ENCODE assay signal across 10 mouse cellular contexts in genomic region chr4:84836979-84837378, GRCm38 (mm10). TPM values are rescaled to one million over a fixed set of nuclear protein-coding genes. Genes with fewer than 3 reads are reported as not detected.
A peak's percentile ranks its signal among the peaks of the same experiment; 100 is the strongest.
DNase-seq lines count a peak whose midpoint lies in the region; ATAC-seq lines count a peak whose summit lies in the region.
"Had no signal": no experiment of that assay in that cellular context is flagged by ENCODE, and none has a peak within 500 bp of the region (broad histone marks: within the 10 kb centered on the region; RNA-seq: fewer than 3 reads in every experiment).

No protein-coding gene starts in this region.

- H3K9ac ChIP-seq in neural tube, embryonic 11.5 days (ENCODE audit: low read length), result no peak overlapping the region
- H3K9ac ChIP-seq in intestine, embryonic 15.5 days, result no peak overlapping the region
- H3K9ac ChIP-seq: hindbrain, embryonic 15.5 days; neural tube, embryonic 13.5 days had no signal

- H3K4me1 ChIP-seq in neural tube, embryonic 11.5 days (ENCODE audit: control insufficient read depth, insufficient read depth, low read length), result no peaks in the 10 kb centered on the region
- H3K4me1 ChIP-seq in intestine, embryonic 15.5 days (replicated peaks), result no peaks in the 10 kb centered on the region
- H3K4me1 ChIP-seq: hindbrain, embryonic 15.5 days had no signal

- no peaks in the 10 kb centered on the region for H3K27me3 ChIP-seq in neural tube, embryonic 11.5 days (ENCODE audit: control insufficient read depth, insufficient read depth, low read length)
- H3K27me3 ChIP-seq in intestine, embryonic 15.5 days (replicated peaks), result no peaks in the 10 kb centered on the region
- H3K27me3 ChIP-seq: hindbrain, embryonic 15.5 days; neural tube, embryonic 13.5 days had no signal

- no peak overlapping the region for H3K4me2 ChIP-seq in neural tube, embryonic 11.5 days (ENCODE audit: low read depth)
- H3K4me2 ChIP-seq in intestine, embryonic 15.5 days (replicated peaks), result no peak overlapping the region
- H3K4me2 ChIP-seq: hindbrain, embryonic 15.5 days; neural tube, embryonic 13.5 days had no signal

- H3K27ac ChIP-seq in neural tube, embryonic 11.5 days (ENCODE audit: low read depth, low read length), result no peak overlapping the region
- H3K27ac ChIP-seq in intestine, embryonic 15.5 days, result no peak overlapping the region
- H3K27ac ChIP-seq: hindbrain, embryonic 15.5 days; neural tube, embryonic 13.5 days had no signal

- 44% methylated on average over 5 of the region's 5 CpGs for WGBS in neural tube, embryonic 11.5 days
- WGBS in intestine, embryonic 15.5 days, result 42% methylated on average over 5 of the region's 5 CpGs

- H3K4me3 ChIP-seq in neural tube, embryonic 11.5 days (ENCODE audit: low read depth, low read length), result no peak overlapping the region
- H3K4me3 ChIP-seq in intestine, embryonic 15.5 days (replicated peaks), result no peak overlapping the region
- H3K4me3 ChIP-seq: hindbrain, embryonic 15.5 days; neural tube, embryonic 13.5 days had no signal

- ATAC-seq in neural tube, embryonic 11.5 days (ENCODE audit: insufficient read depth, low FRiP score, low TSS enrichment), result 0 out of 2 replicates have a peak, but pooled peaks have one; percentile 27
- no peak for ATAC-seq in intestine, embryonic 15.5 days

- peak; percentile 15 to 20 for DNase-seq in heart, adult 18-20 months
- no peak for DNase-seq in heart, adult 9 months (ENCODE audit: low spot score in 2 of 2)
- DNase-seq in neural tube, embryonic 11.5 days (ENCODE audit: low spot score), result no peak
- DNase-seq in neural tube, embryonic 10.5 days (ENCODE audit: extremely low spot score, low spot score), result no peak
- peak; percentile 2 for DNase-seq in c-Kit-positive CD71-positive TER-119-positive erythroid progenitor cells, embryonic 14.5 days (ENCODE audit: low spot score)
- peak; percentile 15 for DNase-seq in kidney, postnatal 14 days
- peak; percentile 19 for DNase-seq in thymus, postnatal 14 days

- H3K36me3 ChIP-seq in neural tube, embryonic 11.5 days (ENCODE audit: control insufficient read depth, insufficient read depth, low read length), result no peaks in the 10 kb centered on the region
- H3K36me3 ChIP-seq in intestine, embryonic 15.5 days, result no peaks in the 10 kb centered on the region
- H3K36me3 ChIP-seq: hindbrain, embryonic 15.5 days; neural tube, embryonic 13.5 days had no signal

- H3K9me3 ChIP-seq in neural tube, embryonic 11.5 days (ENCODE audit: control insufficient read depth, low read length), result no peaks in the 10 kb centered on the region
- no peaks in the 10 kb centered on the region for H3K9me3 ChIP-seq in intestine, embryonic 15.5 days
- H3K9me3 ChIP-seq: hindbrain, embryonic 15.5 days; neural tube, embryonic 13.5 days had no signal

RNA-seq across cellular contexts. Expression of gene Cntln, which starts 47.1 kb away (rescaled TPM):
- 1 to 10 TPM; 2.0 to 2.3 TPM for total RNA-seq in heart, adult 18-20 months (2021)
- 9.7 and 11.5 TPM in 2 replicates for polyA plus RNA-seq in neural tube, embryonic 11.5 days (2014; fragmentation: Nextera tagmentation; extraction: Ambion mirVana)
- polyA plus RNA-seq in intestine, embryonic 15.5 days (2015; fragmentation: Nextera tagmentation; extraction: Ambion mirVana), result 7.0 and 7.7 TPM in 2 replicates

Comparison
In these comparisons a context has a peak if more than half of its experiments do, and no peak if none do; other contexts are left out.
1. DNase-seq: peak in heart, adult 18-20 months (2 of 2), c-Kit-positive CD71-positive TER-119-positive erythroid progenitor cells, embryonic 14.5 days (single experiment), kidney, postnatal 14 days (single experiment) and thymus, postnatal 14 days (single experiment); none in heart, adult 9 months (0 of 2), neural tube, embryonic 11.5 days (single experiment) and neural tube, embryonic 10.5 days (single experiment).